Mouse (Mus musculus) lung, postnatal 14 days (tissue): ENCODE data around the gene Sh3pxd2b.

Experiments used
- DNase-seq: peaks from one replicate; pipeline ENCODE4 v3.0.0; 2021

Sh3pxd2b gene

DNA sequence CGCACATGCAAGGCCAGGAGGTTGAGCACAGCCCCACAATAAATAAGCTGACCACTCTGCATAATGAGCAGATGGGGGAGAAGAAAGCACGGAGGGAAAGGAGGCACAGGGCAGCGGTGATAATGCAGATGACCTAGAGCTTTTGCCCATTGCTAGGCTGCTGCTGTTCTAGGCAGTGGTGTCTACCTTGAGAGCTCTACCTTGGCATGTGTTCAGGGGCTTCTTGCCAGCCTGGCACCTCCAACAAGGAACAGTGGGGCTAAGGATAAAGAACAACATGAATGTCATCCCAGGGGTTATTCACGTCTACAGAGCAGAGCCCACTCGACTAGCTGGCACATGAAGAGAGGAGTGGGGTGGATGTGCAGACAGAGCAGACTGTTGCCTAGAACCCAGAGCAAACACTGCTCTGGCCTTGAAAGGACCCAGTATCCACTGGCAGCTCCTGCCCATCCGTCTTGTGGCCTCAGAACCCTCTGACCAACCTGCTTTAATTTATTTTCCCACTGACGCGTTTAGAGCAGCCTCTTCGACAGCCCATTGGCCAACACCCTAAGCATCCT lies 26.5 kb downstream of the Sh3pxd2b start:
- DNase-seq: no peak

GRCm38 (mm10) chr11:32375104-32375535 lies 27.5 kb downstream of the Sh3pxd2b start:
- no peak for DNase-seq

- no peak for DNase-seq
Measured at GRCm38 (mm10) chr11:32376086-32376485, 28.5 kb downstream of the Sh3pxd2b start.

DNA sequence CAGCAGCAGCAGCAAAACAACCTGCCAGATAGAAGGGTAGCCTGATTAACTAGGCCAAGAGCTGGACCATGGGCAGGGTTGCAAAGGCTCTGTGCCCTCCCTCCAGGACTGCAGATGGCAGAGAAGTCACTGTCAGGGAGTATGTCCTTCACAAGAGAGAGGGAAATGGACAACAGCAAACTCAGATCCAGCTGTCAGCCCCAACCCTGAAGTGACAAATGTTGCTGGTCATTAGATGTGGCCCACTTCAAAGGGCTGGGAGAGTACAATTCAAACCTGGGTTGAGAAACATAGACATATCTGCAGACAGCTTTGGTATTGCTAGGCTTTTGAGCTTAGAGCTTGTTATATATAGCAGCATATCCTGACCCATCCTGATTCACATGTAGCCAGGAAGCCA lies 32.3 kb downstream of the Sh3pxd2b start:
- DNase-seq: no peak

GRCm38 (mm10) chr11:32383341-32384134 lies 35.9 kb downstream of the Sh3pxd2b start:
- DNase-seq: peak; percentile 58

DNA sequence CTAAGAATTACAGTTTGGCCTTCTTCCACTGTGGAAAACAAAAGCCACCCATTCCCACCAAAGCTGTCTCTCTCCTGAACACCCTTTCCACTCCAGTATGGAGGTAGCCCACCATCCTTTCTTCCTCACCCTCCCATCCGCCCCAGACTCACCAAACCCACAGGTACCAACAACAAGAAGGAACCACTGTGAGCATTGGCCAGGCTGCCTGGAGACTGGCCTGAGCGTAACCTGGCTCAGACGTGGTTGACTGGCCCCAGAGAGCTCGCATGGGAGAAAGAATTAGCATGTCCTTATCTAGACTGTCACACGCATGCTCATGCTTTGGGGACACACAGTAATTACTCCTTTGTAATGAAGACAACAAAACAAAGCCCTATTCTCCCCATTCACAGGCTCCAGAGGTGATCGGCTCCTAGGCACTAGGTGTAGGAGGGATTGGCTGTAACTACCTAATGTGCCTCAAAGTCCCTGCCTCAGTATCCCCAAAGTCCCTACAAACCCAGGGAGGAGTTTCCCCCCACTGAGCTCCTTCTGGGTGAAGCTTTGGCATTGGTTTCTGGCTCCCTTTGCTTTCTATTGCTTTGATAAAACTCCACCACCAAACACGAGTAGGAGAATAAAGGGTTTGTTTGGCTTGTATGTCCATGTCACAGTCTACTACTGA lies 36.6 kb downstream of the Sh3pxd2b start:
- DNase-seq: no peak

GRCm38 (mm10) chr11:32386043-32386442 lies 38.4 kb downstream of the Sh3pxd2b start:
- no peak for DNase-seq

GRCm38 (mm10) chr11:32388064-32388463 lies 40.4 kb downstream of the Sh3pxd2b start:
- DNase-seq: no peak

DNA sequence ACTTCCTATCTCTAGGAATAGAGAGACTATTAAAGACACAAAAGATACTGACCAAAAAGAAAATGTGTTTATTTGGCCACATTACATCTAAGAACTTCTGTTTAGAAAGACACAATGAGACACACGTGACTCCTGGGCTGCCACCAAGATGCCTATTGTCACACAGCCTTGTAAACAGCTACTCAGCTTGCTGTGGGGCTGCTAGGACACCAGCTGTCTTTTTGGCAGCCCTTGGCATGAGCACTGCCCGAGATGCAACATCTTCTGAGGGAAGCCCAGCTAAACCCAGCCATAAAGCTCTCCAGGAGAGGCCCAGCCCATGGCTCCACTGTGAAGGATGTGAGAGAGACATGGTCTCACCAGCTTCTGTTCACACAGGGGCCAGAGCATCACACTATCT lies 45.5 kb downstream of the Sh3pxd2b start:
- no peak for DNase-seq

GRCm38 (mm10) chr11:32395791-32396190 lies 48.2 kb downstream of the Sh3pxd2b start:
- DNase-seq: no peak

- DNase-seq: no peak
Measured at GRCm38 (mm10) chr11:32398446-32398845, 50.8 kb downstream of the Sh3pxd2b start.

- DNase-seq: no peak
Measured at GRCm38 (mm10) chr11:32399261-32399660, 51.6 kb downstream of the Sh3pxd2b start.

GRCm38 (mm10) chr11:32402712-32403111 lies 55.1 kb downstream of the Sh3pxd2b start:
- DNase-seq: no peak

- no peak for DNase-seq
Measured at GRCm38 (mm10) chr11:32404708-32405107, 57.1 kb downstream of the Sh3pxd2b start.

DNA sequence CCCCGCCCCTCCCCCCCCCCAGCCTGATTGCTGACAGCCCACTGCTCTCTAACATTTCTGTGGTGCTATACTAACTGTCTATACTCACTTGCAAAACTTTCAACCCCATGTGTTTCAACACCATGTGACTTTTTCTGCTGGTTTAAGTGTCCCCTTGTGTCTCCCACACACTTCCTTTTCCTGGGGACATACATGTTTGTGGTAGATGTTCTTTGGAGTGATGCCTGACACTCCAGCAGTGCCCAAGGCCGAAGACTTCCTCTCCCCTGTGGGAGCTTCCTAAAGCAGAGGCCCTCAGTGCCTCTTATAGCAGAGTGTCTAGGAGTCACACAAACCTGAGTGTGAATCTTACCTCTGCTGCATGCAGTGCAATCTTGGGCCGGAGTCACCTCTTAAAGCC lies 60.2 kb downstream of the Sh3pxd2b start:
- no peak for DNase-seq

DNA sequence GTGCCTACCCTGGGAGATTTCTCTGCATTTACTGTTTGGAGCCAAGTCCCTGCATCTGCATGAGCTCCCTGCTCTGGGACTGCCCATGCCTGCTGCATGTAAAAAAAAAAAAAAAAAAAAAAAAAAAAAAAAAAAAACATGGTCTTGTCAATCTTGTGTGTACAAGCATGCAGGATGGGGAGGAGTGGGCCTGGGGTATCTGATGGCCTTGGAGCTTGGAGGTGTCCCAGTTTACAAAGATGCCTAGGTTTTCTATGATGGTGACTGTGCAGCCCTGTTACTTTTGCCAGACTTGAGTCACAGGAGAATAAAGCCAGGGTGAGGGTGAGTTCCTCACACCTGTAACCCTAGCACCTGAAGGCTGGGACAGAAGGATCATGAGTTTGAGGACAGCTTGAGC lies 61.4 kb downstream of the Sh3pxd2b start:
- DNase-seq: no peak

GRCm38 (mm10) chr11:32409823-32410562 lies 62.4 kb downstream of the Sh3pxd2b start:
- DNase-seq: no peak

DNA sequence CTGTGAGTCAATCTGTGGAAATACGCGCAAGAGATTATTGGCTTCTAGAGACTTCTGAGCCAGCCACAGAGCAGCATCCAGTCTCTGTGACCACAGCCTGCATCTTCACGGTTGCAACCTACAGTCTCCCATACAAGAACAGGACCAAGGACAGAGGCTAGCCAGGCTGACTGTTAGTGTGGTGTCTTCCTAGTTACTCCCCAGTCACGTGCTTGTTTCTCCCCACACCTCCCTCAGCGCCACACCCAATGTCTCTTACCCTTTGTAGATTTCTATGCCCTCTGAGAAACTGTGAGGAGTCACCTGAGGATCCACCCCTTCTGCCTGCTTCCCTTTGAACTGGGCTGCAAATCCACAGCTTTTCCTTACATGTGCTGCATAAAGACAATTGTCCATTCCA lies 72.4 kb downstream of the Sh3pxd2b start:
- no peak for DNase-seq

- DNase-seq: no peak
Measured at GRCm38 (mm10) chr11:32423311-32423710, 75.7 kb downstream of the Sh3pxd2b start.

DNA sequence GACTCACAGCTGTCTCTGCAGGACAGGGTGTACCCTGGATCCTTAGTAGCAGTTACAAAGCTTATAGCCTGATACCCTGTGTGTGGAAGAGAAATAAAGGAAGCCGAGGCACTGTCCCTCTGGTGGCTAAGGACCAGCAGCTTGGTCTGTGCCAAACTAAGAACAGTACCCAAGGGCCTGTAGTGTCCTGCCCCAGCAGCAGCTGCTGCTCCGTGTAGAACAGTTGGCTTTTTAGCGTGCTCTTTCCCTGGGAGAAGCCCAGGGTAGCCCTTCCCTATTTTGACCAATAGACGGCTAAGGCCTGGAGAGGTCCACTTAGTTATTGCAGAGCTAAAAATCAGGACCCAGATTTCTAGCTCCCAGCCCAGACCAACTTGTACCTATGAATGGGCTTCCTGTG lies 77.0 kb downstream of the Sh3pxd2b start:
- no peak for DNase-seq

DNA sequence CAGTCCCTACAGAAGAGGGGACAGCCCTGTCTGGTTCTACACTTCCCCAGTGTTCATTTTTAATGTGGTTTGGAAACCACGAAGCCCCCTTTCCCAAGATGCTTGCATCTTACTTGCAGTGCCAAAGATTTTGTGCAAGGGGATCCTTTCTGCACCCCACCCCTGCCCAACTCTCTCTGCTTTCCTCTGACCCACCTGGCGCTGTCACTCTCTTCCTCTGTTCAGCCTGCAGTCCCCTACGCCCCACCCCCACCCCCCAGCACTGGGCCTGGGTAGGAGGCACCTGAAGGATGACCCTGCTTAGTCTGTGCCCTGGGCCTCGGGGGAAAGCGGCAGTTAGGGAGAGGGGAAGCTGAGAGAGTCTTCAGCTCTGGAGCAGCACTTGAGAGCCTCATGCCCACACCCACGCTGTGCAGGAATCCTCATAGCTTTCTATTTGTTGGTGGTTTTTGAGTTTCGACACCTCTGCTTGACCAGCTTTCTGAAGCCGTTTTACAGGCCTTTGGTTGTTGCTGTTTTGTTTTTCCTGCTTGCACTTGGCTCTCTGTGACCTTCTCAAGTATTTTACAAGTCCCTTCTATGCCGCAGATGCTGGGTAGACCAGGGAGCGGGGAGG lies 77.5 kb downstream of the Sh3pxd2b start:
- no peak for DNase-seq

GRCm38 (mm10) chr11:32427537-32427936 lies 79.9 kb downstream of the Sh3pxd2b start:
- DNase-seq: no peak
